Mouse (Mus musculus) testis, adult 2 months (tissue): ENCODE measurements around the gene Sh3rf1.

Experiments
- CTCF ChIP-seq: fragments of 200-500 bp; IDR thresholded peaks from 2 replicates; pipeline ENCODE4 v1.5.1; 2012; ENCODE audit warnings: low read depth, mild to moderate bottlenecking, inconsistent platforms, low read length, moderate library complexity; ENCODE audit not compliant: control insufficient read depth, insufficient read depth, insufficient replicate concordance
- POLR2A ChIP-seq: fragments of 200-500 bp; IDR thresholded peaks from 2 replicates; pipeline ENCODE4 v1.6.1; 2012; ENCODE audit warnings: low read depth, mild to moderate bottlenecking, inconsistent platforms, low read length, moderate library complexity; ENCODE audit not compliant: control insufficient read depth

DNA sequence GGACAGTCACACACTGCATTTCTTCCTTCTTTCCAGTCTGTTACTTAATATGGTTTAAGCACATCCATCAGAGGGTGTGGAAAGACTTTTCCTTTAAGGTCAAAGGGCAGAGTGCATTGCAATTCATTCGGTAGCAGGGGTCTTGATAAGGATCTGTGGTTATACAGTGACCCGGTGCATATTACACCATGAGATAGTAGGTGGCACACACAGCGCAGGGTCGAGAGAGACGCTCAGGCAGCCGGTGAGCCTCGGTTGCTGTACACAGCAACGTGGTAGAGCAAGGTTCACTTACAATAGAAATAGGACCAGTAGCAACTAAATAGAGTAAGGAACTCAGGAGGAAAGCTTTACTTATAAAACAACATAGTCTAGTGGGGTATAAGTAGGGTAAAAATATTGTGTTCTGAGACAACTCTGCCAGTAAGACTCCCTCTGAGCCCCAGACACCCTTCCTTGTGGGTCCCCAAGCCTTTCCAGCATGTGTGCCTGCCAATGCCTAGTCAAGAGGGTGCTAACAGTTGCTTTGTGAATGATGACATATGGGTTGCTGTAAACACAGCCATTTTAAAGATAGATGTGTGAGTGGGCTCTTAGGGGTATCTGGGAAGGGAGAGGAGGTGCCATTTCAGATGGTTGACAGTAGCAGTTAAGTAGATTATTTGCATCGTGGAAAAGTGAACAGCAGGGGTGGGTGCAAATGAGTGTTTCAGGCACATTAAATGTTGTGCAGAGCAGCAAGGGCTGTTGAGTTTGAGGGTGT is 13.0 kb downstream of the Sh3rf1 start:
- no peak for TF ChIP-seq CTCF
- no peak for TF ChIP-seq POLR2A
